Mouse (Mus musculus) embryonic facial prominence, embryonic 13.5 days (tissue): ENCODE measurements around the gene Cpeb2. TPM values are rescaled to one million over a fixed set of nuclear protein-coding genes. Genes with fewer than 3 reads are reported as not detected.

ENCODE experiments used
- ATAC-seq: fragments of 200-750 bp; cut with Nextera tagmentation; 2 replicates; pipeline ENCODE4 v1.8.0; 2017; ENCODE audit warnings: low read depth; ENCODE audit not compliant: insufficient number of reproducible peaks, insufficient read depth, low FRiP score, low TSS enrichment
- H3K27ac ChIP-seq: fragments of 300-500 bp; sonication (generic); 2 replicates; pipeline ENCODE4 v1.5.1; 2015; ENCODE audit warnings: moderate library complexity, mild to moderate bottlenecking, inconsistent platforms
- H3K27me3 ChIP-seq: fragments of 300-500 bp; sonication (generic); 2 replicates; pipeline ENCODE4 v1.6.1; 2015; ENCODE audit warnings: mild to moderate bottlenecking, inconsistent platforms
- H3K36me3 ChIP-seq: fragments of 300-500 bp; sonication (generic); 2 replicates; pipeline ENCODE4 v1.6.1; 2015; ENCODE audit warnings: mild to moderate bottlenecking, inconsistent platforms
- H3K4me1 ChIP-seq: fragments of 300-500 bp; sonication (generic); 2 replicates; pipeline ENCODE4 v1.6.1; 2015; ENCODE audit warnings: inconsistent platforms
- H3K4me2 ChIP-seq: fragments of 300-500 bp; sonication (generic); 2 replicates; pipeline ENCODE4 v1.6.1; 2015; ENCODE audit warnings: moderate library complexity, mild to moderate bottlenecking, inconsistent platforms
- H3K4me3 ChIP-seq: fragments of 300-500 bp; sonication (generic); 2 replicates; pipeline ENCODE4 v1.5.1; 2015; ENCODE audit warnings: mild to moderate bottlenecking, inconsistent platforms
- H3K9ac ChIP-seq: fragments of 300-500 bp; sonication (generic); 2 replicates; pipeline ENCODE4 v1.6.1; 2015; ENCODE audit warnings: mild to moderate bottlenecking, inconsistent platforms
- H3K9me3 ChIP-seq: fragments of 300-500 bp; sonication (generic); 2 replicates; pipeline ENCODE4 v1.6.1; 2016; ENCODE audit warnings: inconsistent platforms
- WGBS: fragments of 180-500 bp; shearing (Covaris S2); methylation state at CpG from one replicate; pipeline ENCODE4 v1.1.7; 2015; ENCODE audit warnings: mixed read lengths; 5-methylcytosine and 5-hydroxymethylcytosine counted together
- polyA plus RNA-seq: library from polyadenylated mRNA; unstranded; fragments of >200 nt; fragmentation: Nextera tagmentation; extraction: Ambion mirVana; gene quantifications from 2 replicates; pipeline ENCODE4 v1.2.1, GENCODE M21; 2015

The Cpeb2 gene
- polyA plus RNA-seq, 1 experiment from 2014 or later, result 2.0 TPM

- no peaks in the 10 kb centered on the region for H3K9me3 ChIP-seq
- WGBS, result 82% methylated on average over 2 of the region's 2 CpGs
- H3K4me2 ChIP-seq, result no peak overlapping the region
- H3K27ac ChIP-seq, result no peak overlapping the region
- no peaks in the 10 kb centered on the region for H3K36me3 ChIP-seq
- H3K27me3 ChIP-seq, result no peaks in the 10 kb centered on the region
- no peak overlapping the region for H3K4me3 ChIP-seq
- ATAC-seq, result no peak
- H3K9ac ChIP-seq, result no peak overlapping the region
- no peaks in the 10 kb centered on the region for H3K4me1 ChIP-seq
Observed at GRCm38 (mm10) chr5:43334469-43334868, 101.5 kb downstream of the Cpeb2 start.

GRCm38 (mm10) chr5:43337212-43337611 is 104.2 kb downstream of the Cpeb2 start:
- H3K4me3 ChIP-seq, result no peak overlapping the region
- no peak overlapping the region for H3K4me2 ChIP-seq
- no peaks in the 10 kb centered on the region for H3K27me3 ChIP-seq
- H3K4me1 ChIP-seq, result no peaks in the 10 kb centered on the region
- no peak overlapping the region for H3K27ac ChIP-seq
- no peak for ATAC-seq
- no peaks in the 10 kb centered on the region for H3K36me3 ChIP-seq
- no peaks in the 10 kb centered on the region for H3K9me3 ChIP-seq
- 83% methylated on average over 1 of the region's 1 CpGs for WGBS
- no peak overlapping the region for H3K9ac ChIP-seq

GRCm38 (mm10) chr5:43338771-43339475 is 106.0 kb downstream of the Cpeb2 start:
- no peak for ATAC-seq
- Histone ChIP-seq H3K36me3 (no peaks in the 10 kb centered on the region), H3K4me2 (no peak overlapping the region), H3K9me3 (no peaks in the 10 kb centered on the region), H3K4me1 (no peaks in the 10 kb centered on the region), H3K9ac (no peak overlapping the region), H3K27ac (no peak overlapping the region), H3K27me3 (no peaks in the 10 kb centered on the region), H3K4me3 (no peak overlapping the region)
- 64% methylated on average over 10 of the region's 10 CpGs for WGBS
